Mouse (Mus musculus) lung, postnatal 0 days (tissue): ENCODE data around the gene Gsg1.

Experiments used
- CTCF ChIP-seq: IDR thresholded peaks from 2 replicates; pipeline ENCODE4 v1.5.1; 2016; ENCODE audit warnings: antibody characterized with exemption, mild to moderate bottlenecking
- EP300 ChIP-seq: IDR thresholded peaks from 2 replicates; pipeline ENCODE4 v1.6.1; 2016; ENCODE audit warnings: antibody characterized with exemption, mild to moderate bottlenecking, control low read depth

GRCm38 (mm10) chr6:135197921-135198532 is 56.1 kb downstream of the Gsg1 start, which contains the start of the genes Fam234b and Hebp1:
- TF ChIP-seq CTCF (peak; percentile 31), EP300 (no peak)
